Mouse (Mus musculus): ENCODE results near the gene Adamts5. TPM values are rescaled to one million over a fixed set of nuclear protein-coding genes. Genes with fewer than 3 reads are reported as not detected.

Adamts5 gene
- polyA plus RNA-seq (2015; fragmentation: Nextera tagmentation; extraction: Ambion mirVana), result 3.9 and 4.0 TPM in 2 replicates

GRCm38 (mm10) chr16:85901581-85901910 is at the start of gene Adamts5:
TSS of gene Adamts5 (minus strand) at chr16:85901828.
- no peaks in the 10 kb centered on the region for H3K9me3 ChIP-seq
- H3K27me3 ChIP-seq (replicated peaks), result peaks cover 4% of the 10 kb centered on the region; the same call in 1 of the 2 replicates
- H3K27ac ChIP-seq, result peak within 1 kb of the TSS; percentile 42
- peaks cover 14% of the 10 kb centered on the region; the same call in 1 of the 2 replicates for H3K4me1 ChIP-seq
- WGBS, result 10% methylated on average over 13 of the region's 13 CpGs
- no peak for ATAC-seq (ENCODE audit: insufficient read depth, low FRiP score, low read depth)
- peak within 1 kb of the TSS; percentile 55 for H3K4me3 ChIP-seq (replicated peaks)
- H3K9ac ChIP-seq, result peak within 1 kb of the TSS; percentile 19; the same call in 1 of the 2 replicates
- peak within 1 kb of the TSS; percentile 88 for H3K4me2 ChIP-seq
- H3K36me3 ChIP-seq, result no peaks in the 10 kb centered on the region

GRCm38 (mm10) chr16:85950356-85950755 is 48.7 kb upstream of the Adamts5 start:
- H3K4me3 ChIP-seq (replicated peaks), result no peak overlapping the region
- H3K9ac ChIP-seq, result no peak overlapping the region
- no peak overlapping the region for H3K4me2 ChIP-seq
- H3K27me3 ChIP-seq (replicated peaks), result no peaks in the 10 kb centered on the region
- no peaks in the 10 kb centered on the region for H3K4me1 ChIP-seq
- H3K27ac ChIP-seq, result no peak overlapping the region
- no peaks in the 10 kb centered on the region for H3K9me3 ChIP-seq
- 57% methylated on average over 2 of the region's 2 CpGs for WGBS
- no peak for ATAC-seq (ENCODE audit: insufficient read depth, low FRiP score, low read depth)
- no peaks in the 10 kb centered on the region for H3K36me3 ChIP-seq

GRCm38 (mm10) chr16:85926004-85926403 is 24.4 kb upstream of the Adamts5 start:
- Histone ChIP-seq H3K9me3 (no peaks in the 10 kb centered on the region), H3K4me1 (no peaks in the 10 kb centered on the region), H3K9ac (no peak overlapping the region), H3K4me2 (no peak overlapping the region), H3K27ac (no peak overlapping the region), H3K36me3 (no peaks in the 10 kb centered on the region), H3K4me3 (replicated peaks) (no peak overlapping the region), H3K27me3 (replicated peaks) (no peaks in the 10 kb centered on the region)
- 78% methylated on average over 5 of the region's 5 CpGs for WGBS
- no peak for ATAC-seq (ENCODE audit: insufficient read depth, low FRiP score, low read depth)

GRCm38 (mm10) chr16:85922454-85922853 is 20.8 kb upstream of the Adamts5 start:
- Histone ChIP-seq H3K36me3 (no peaks in the 10 kb centered on the region), H3K9ac (no peak overlapping the region), H3K4me3 (replicated peaks) (no peak overlapping the region), H3K9me3 (no peaks in the 10 kb centered on the region), H3K27ac (no peak overlapping the region), H3K4me1 (no peaks in the 10 kb centered on the region), H3K27me3 (replicated peaks) (no peaks in the 10 kb centered on the region), H3K4me2 (no peak overlapping the region)
- ATAC-seq (ENCODE audit: insufficient read depth, low FRiP score, low read depth), result no peak
- WGBS, result 58% methylated on average over 1 of the region's 1 CpGs

DNA sequence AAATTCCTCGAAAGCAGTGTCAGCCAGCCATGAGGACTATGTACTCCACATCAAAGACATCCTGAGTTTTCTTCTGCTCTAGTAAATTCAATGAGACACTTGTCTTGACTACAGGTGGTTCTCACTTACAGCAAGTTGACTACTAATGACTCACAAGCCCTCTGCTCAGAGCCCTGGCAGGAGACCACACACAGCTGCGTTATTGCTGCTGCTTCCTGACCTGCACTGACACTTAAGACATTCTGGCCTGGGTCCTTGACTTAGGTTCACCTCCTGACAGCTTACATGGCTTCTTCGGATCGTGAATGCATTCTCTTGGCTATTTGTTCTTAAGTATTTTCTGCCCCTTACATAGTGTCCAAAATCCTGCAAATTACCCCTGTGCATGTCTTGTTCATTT is 18.5 kb upstream of the Adamts5 start:
- no peaks in the 10 kb centered on the region for H3K4me1 ChIP-seq
- WGBS, result 60% methylated on average over 4 of the region's 4 CpGs
- H3K4me3 ChIP-seq (replicated peaks), result no peak overlapping the region
- H3K27me3 ChIP-seq (replicated peaks), result no peaks in the 10 kb centered on the region
- H3K9me3 ChIP-seq, result no peaks in the 10 kb centered on the region
- ATAC-seq (ENCODE audit: insufficient read depth, low FRiP score, low read depth), result no peak
- H3K4me2 ChIP-seq, result no peak overlapping the region
- H3K36me3 ChIP-seq, result no peaks in the 10 kb centered on the region
- H3K27ac ChIP-seq, result no peak overlapping the region
- no peak overlapping the region for H3K9ac ChIP-seq

DNA sequence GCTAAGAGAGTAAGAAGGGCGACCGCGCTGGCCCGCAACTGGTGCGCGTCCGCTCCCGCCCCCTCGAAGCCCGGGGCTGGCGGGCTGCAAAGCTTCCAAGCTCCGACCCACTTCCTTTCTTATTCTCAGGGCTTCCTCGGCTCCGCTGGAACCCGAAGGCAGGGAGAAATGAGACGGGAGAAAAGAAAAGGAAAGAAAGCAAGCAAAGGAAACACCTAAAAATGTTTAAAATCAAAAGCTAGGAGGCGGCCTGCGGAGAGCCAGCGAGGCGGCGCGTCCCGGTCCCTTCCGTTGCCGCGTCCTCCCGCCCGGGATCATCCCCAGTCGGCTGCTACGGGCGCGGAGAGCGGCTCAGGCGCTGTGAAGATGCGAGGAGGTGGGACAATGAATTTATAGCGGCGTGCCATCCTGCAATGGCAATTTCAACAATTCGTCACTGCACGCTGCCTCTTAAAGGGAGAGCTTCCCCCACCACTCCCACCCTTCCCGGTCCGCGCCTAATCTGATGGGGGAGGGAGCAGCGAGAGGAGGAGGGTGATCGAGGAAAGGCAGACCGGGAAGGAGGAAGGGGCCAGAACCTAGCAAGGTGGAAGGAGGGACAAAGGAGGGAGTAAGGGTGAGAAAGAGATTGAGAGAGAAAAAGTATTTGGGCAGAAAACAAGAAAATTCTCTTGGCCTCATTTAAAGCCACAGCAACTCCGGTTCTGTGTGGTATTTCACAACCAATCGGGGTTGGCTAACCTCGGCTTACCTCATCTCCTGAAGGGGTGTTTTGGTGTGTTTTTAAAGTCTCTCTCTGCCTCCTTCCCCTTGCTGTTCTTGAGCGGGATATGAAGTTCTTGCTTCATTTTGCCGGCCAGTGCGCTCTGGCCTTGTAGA is 687 bp downstream of the Adamts5 start:
- under 1% methylated on average over 51 of the region's 51 CpGs for WGBS
- Histone ChIP-seq H3K9me3 (no peaks in the 10 kb centered on the region), H3K4me3 (replicated peaks) (peak overlapping the region; percentile 55), H3K4me1 (peaks cover 14% of the 10 kb centered on the region; the same call in 1 of the 2 replicates), H3K4me2 (peak overlapping the region; percentile 88), H3K9ac (peak overlapping the region; percentile 19; the same call in 1 of the 2 replicates), H3K27ac (peak overlapping the region; percentile 42), H3K27me3 (replicated peaks) (peaks cover 4% of the 10 kb centered on the region; the same call in 1 of the 2 replicates), H3K36me3 (no peaks in the 10 kb centered on the region)
- ATAC-seq (ENCODE audit: insufficient read depth, low FRiP score, low read depth), result peak; percentile 41; the same call in 1 of the 2 replicates

GRCm38 (mm10) chr16:85899790-85900587 is 1.6 kb downstream of the Adamts5 start:
- Histone ChIP-seq H3K4me2 (peak overlapping the region; percentile 88), H3K27me3 (replicated peaks) (peaks cover 4% of the 10 kb centered on the region; the same call in 1 of the 2 replicates), H3K36me3 (no peaks in the 10 kb centered on the region), H3K4me3 (replicated peaks) (peak overlapping the region; percentile 55), H3K9ac (0 out of 2 replicates have a peak overlapping the region, but pooled peaks have one; percentile 25), H3K9me3 (no peaks in the 10 kb centered on the region), H3K27ac (no peak overlapping the region), H3K4me1 (peaks cover 14% of the 10 kb centered on the region; the same call in 1 of the 2 replicates)
- ATAC-seq (ENCODE audit: insufficient read depth, low FRiP score, low read depth), result no peak
- 3% methylated on average over 44 of the region's 45 CpGs for WGBS

DNA sequence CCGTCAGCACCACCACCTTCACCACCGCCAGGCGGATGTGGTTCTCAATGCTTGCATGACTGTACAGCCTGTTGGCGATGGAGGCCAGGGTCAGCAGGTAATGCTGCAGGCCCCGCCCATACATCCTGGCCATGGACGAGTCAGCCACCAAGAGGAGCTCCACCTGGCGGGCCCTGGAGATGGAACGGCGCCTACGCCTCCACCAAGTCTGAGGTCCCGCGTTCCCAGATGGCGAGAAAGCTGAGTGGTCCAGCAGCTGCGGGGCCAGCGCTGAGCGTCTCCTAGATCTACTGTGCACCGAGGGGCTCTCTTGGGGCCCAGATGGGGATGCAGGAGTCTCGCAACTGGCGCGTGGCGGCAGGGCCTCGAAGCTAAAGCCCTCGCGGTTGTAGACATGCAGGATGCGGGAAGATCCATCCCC is 2.3 kb downstream of the Adamts5 start:
- peak overlapping the region; percentile 88 for H3K4me2 ChIP-seq
- WGBS, result 24% methylated on average over 25 of the region's 25 CpGs
- no peak overlapping the region for H3K27ac ChIP-seq
- no peak overlapping the region for H3K9ac ChIP-seq
- H3K27me3 ChIP-seq (replicated peaks), result peaks cover 4% of the 10 kb centered on the region; the same call in 1 of the 2 replicates
- H3K4me3 ChIP-seq (replicated peaks), result peak overlapping the region; percentile 55
- peaks cover 14% of the 10 kb centered on the region; the same call in 1 of the 2 replicates for H3K4me1 ChIP-seq
- H3K36me3 ChIP-seq, result no peaks in the 10 kb centered on the region
- ATAC-seq (ENCODE audit: insufficient read depth, low FRiP score, low read depth), result 0 out of 2 replicates have a peak, but pooled peaks have one; percentile 59
- H3K9me3 ChIP-seq, result no peaks in the 10 kb centered on the region

- Histone ChIP-seq H3K4me3 (replicated peaks) (peak overlapping the region; percentile 55), H3K36me3 (no peaks in the 10 kb centered on the region), H3K4me2 (peak overlapping the region; percentile 88), H3K27ac (no peak overlapping the region), H3K27me3 (replicated peaks) (peaks cover 4% of the 10 kb centered on the region; the same call in 1 of the 2 replicates), H3K4me1 (peaks cover 14% of the 10 kb centered on the region; the same call in 1 of the 2 replicates), H3K9me3 (no peaks in the 10 kb centered on the region), H3K9ac (no peak overlapping the region)
- no peak for ATAC-seq (ENCODE audit: insufficient read depth, low FRiP score, low read depth)
- WGBS, result 68% methylated on average over 10 of the region's 10 CpGs
Measured at GRCm38 (mm10) chr16:85898816-85899215, 2.8 kb downstream of the Adamts5 start.

GRCm38 (mm10) chr16:85898391-85898790 is 3.2 kb downstream of the Adamts5 start:
- no peak for ATAC-seq (ENCODE audit: insufficient read depth, low FRiP score, low read depth)
- Histone ChIP-seq H3K9ac (no peak overlapping the region), H3K27me3 (replicated peaks) (peaks cover 4% of the 10 kb centered on the region; the same call in 1 of the 2 replicates), H3K36me3 (no peaks in the 10 kb centered on the region), H3K9me3 (no peaks in the 10 kb centered on the region), H3K4me3 (replicated peaks) (peak overlapping the region; percentile 55; the same call in 1 of the 2 replicates), H3K4me2 (peak overlapping the region; percentile 6; the same call in 1 of the 2 replicates), H3K4me1 (peaks cover 14% of the 10 kb centered on the region; the same call in 1 of the 2 replicates), H3K27ac (no peak overlapping the region)
- 47% methylated on average over 4 of the region's 4 CpGs for WGBS

DNA sequence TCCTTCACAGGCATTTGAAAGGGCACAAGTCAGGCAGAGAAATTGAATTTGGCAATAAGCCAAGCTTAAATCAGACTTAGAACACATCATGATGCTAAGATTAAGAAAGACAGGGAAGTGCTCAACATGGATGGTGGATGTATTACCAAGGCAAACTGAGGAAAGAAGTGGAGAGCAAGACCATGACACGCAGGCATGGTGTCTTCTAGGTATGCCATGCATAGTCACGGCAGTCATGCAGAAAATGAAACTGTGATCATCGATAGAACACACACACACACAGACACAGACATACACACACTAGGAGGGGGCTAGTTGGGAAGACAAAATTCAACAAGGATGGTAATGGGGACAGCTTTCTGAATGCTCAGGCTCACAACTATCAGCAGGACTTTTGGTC is 3.8 kb downstream of the Adamts5 start:
- Histone ChIP-seq H3K4me2 (peak overlapping the region; percentile 8; the same call in 1 of the 2 replicates), H3K4me1 (peaks cover 14% of the 10 kb centered on the region; the same call in 1 of the 2 replicates), H3K27ac (no peak overlapping the region), H3K36me3 (no peaks in the 10 kb centered on the region), H3K9me3 (no peaks in the 10 kb centered on the region), H3K4me3 (replicated peaks) (peak overlapping the region; percentile 55; the same call in 1 of the 2 replicates), H3K9ac (no peak overlapping the region), H3K27me3 (replicated peaks) (peaks cover 4% of the 10 kb centered on the region; the same call in 1 of the 2 replicates)
- WGBS, result 91% methylated on average over 3 of the region's 3 CpGs
- ATAC-seq (ENCODE audit: insufficient read depth, low FRiP score, low read depth), result no peak

All from stomach, embryonic 15.5 days (tissue).